Mouse (Mus musculus) C2C12 (cell line): ENCODE data around the gene Auts2.

ENCODE experiments used
- CTCF ChIP-seq: IDR thresholded peaks from one replicate; pipeline ENCODE4 v1.5.1; 2011; ENCODE audit not compliant: control insufficient read depth, insufficient read depth, insufficient read length
- MYOD1 ChIP-seq: IDR thresholded peaks from one replicate; pipeline ENCODE4 v1.6.1; 2011; ENCODE audit warnings: low read depth; ENCODE audit not compliant: control insufficient read depth, insufficient read length
- USF1 ChIP-seq: IDR thresholded peaks from one replicate; pipeline ENCODE4 v1.6.1; 2011; ENCODE audit warnings: low read depth, mild to moderate bottlenecking, control low read depth, moderate library complexity

- TF ChIP-seq CTCF (no peak), USF1 (no peak), MYOD1 (no peak)
Measured at GRCm38 (mm10) chr5:131876569-131876968, 666.6 kb downstream of the Auts2 start.
